Mouse (Mus musculus) cerebellum, postnatal 25 days (tissue): ENCODE results near the gene Irak3.
"Not testable (repeated sequence)": the region's sequence is repeated elsewhere in the genome, so short reads cannot be mapped to it uniquely, and the experiment has no call there.

Experiments
- DNase-seq, 2 experiments: peaks; one replicate each; pipeline ENCODE4 v3.0.0; 2021; ENCODE audit warnings: mixed read lengths in 2 of 2

Irak3 gene

GRCm38 (mm10) chr10:120160533-120160932 is 41.4 kb downstream of the Irak3 start:
- DNase-seq = no peak

GRCm38 (mm10) chr10:120153911-120154310 is 48.0 kb downstream of the Irak3 start:
- DNase-seq = no peak

GRCm38 (mm10) chr10:120151672-120152071 is 50.3 kb downstream of the Irak3 start:
- DNase-seq = no peak

GRCm38 (mm10) chr10:120140916-120141516 is 60.9 kb downstream of the Irak3 start:
- no peak for DNase-seq

- no peak for DNase-seq
These were observed 61.7 kb downstream of the Irak3 start for GRCm38 (mm10) chr10:120140193-120140592.

GRCm38 (mm10) chr10:120136020-120136562 is 65.8 kb downstream of the Irak3 start:
- DNase-seq = no peak

GRCm38 (mm10) chr10:120133697-120134096 is 68.2 kb downstream of the Irak3 start:
- DNase-seq = no peak

GRCm38 (mm10) chr10:120130621-120131020 is 71.3 kb downstream of the Irak3 start:
- peak; percentile 19 to 55 for DNase-seq

- no peak for DNase-seq
These were observed 73.2 kb downstream of the Irak3 start for GRCm38 (mm10) chr10:120128601-120129277.

GRCm38 (mm10) chr10:120125465-120125857 is 76.5 kb downstream of the Irak3 start:
- DNase-seq = no peak

- DNase-seq = peak; percentile 83 to 88
These were observed 77.0 kb downstream of the Irak3 start for GRCm38 (mm10) chr10:120124801-120125464.

GRCm38 (mm10) chr10:120123721-120124120 is 78.2 kb downstream of the Irak3 start:
- no peak for DNase-seq

GRCm38 (mm10) chr10:120115249-120115648 is 86.7 kb downstream of the Irak3 start:
- no peak for DNase-seq

- no peak for DNase-seq
These were observed 87.4 kb downstream of the Irak3 start for GRCm38 (mm10) chr10:120114493-120114892.

GRCm38 (mm10) chr10:120113980-120114379 is 88.0 kb downstream of the Irak3 start:
- no peak for DNase-seq

GRCm38 (mm10) chr10:120113482-120113881 is 88.4 kb downstream of the Irak3 start:
- not testable (repeated sequence) for DNase-seq

- DNase-seq = peak; percentile 95 to 97
These were observed 89.2 kb downstream of the Irak3 start, which contains the start of gene Helb for GRCm38 (mm10) chr10:120112507-120113396. Gene Helb (minus strand): TSS chr10:120112987.

- DNase-seq = no peak
These were observed 90.1 kb downstream of the Irak3 start for GRCm38 (mm10) chr10:120111691-120112319.

- no peak for DNase-seq
These were observed 101.1 kb downstream of the Irak3 start for GRCm38 (mm10) chr10:120100806-120101205.

- DNase-seq = no peak
These were observed 104.4 kb downstream of the Irak3 start for GRCm38 (mm10) chr10:120097564-120097963.

- DNase-seq = no peak
These were observed 106.2 kb downstream of the Irak3 start for GRCm38 (mm10) chr10:120095716-120096115.

GRCm38 (mm10) chr10:120095136-120095535 is 106.8 kb downstream of the Irak3 start:
- DNase-seq = no peak
